Comparison of ENCODE assay signal across 17 mouse cellular contexts in the genomic region with DNA sequence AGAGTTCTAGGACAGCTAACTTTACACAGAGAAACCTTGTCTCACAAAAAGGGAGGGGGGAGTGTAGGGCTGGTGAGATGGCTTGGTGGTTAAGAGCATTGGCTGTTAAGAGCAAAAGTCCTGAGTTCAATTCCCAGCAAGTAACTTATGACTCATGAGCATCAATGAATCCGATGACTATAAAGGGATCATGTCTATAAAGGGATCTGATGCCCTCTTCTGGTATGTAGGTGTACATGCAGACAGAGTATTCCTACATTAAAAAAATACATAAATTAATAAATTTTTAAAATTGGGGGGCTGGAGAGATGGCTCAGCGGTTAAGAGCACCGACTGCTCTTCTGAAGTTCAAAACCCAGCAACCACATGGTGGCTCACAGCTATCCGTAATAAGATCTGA. TPM values are rescaled to one million over a fixed set of nuclear protein-coding genes. Genes with fewer than 3 reads are reported as not detected.
DNase-seq lines count a peak whose midpoint lies in the region; ATAC-seq and TF ChIP-seq lines count a peak whose summit lies in the region.
"Had no signal": no experiment of that assay in that cellular context is flagged by ENCODE, and none has a peak within 500 bp of the region (broad histone marks: within the 10 kb centered on the region; RNA-seq: fewer than 3 reads in every experiment).

No protein-coding gene starts in this region.

- peak; percentile 24 for TF ChIP-seq RAD21 in CH12.LX (IDR thresholded peaks at IDR 0.05; ENCODE audit: low read depth, low read length)

- H3K4me2 ChIP-seq in CH12.LX (ENCODE audit: insufficient read depth, low read depth, poor library complexity, severe bottlenecking) = no peak overlapping the region
- no peak overlapping the region for H3K4me2 ChIP-seq in neural tube, embryonic 15.5 days
- H3K4me2 ChIP-seq in midbrain, embryonic 11.5 days = no peak overlapping the region
- H3K4me2 ChIP-seq: forebrain, embryonic 13.5 days; heart, embryonic 12.5 days; liver, embryonic 12.5 days had no signal

- peak; percentile 41 for ATAC-seq in inflammation-experienced regulatory T-cells, adult 6 months
- ATAC-seq in neural tube, embryonic 15.5 days (ENCODE audit: low FRiP score) = no peak
- no peak for ATAC-seq in midbrain, embryonic 11.5 days (ENCODE audit: low FRiP score)
- ATAC-seq: forebrain, embryonic 13.5 days; liver, embryonic 12.5 days had no signal

- in situ Hi-C loops in CH12.LX (cut with MboI; ENCODE audit: low pct_ligation_motif_present, low pct_unique_long_range_greater_than_20kb, low sequenced_read_pairs) = loop anchor here (25.0 kb wide), 1 partner anchor 203 kb away; the partner anchor contains the start of genes Gm10490, Gm10491 and Pcsk1n

- no peak overlapping the region for H3K27ac ChIP-seq in layer of hippocampus, adult 2 months
- H3K27ac ChIP-seq in CH12.LX (ENCODE audit: insufficient read depth, low read depth) = no peak overlapping the region
- H3K27ac ChIP-seq in neural tube, embryonic 15.5 days (replicated peaks) = no peak overlapping the region
- H3K27ac ChIP-seq in midbrain, embryonic 11.5 days (ENCODE audit: low read depth, low read length) = no peak overlapping the region
- H3K27ac ChIP-seq: forebrain, embryonic 13.5 days; liver, embryonic 12.5 days had no signal

- no peaks in the 10 kb centered on the region for H3K4me1 ChIP-seq in CH12.LX (ENCODE audit: control insufficient read depth in 1 of 2, insufficient read depth in 2 of 2)
- H3K4me1 ChIP-seq in neural tube, embryonic 15.5 days = no peaks in the 10 kb centered on the region
- no peaks in the 10 kb centered on the region for H3K4me1 ChIP-seq in midbrain, embryonic 11.5 days (ENCODE audit: control insufficient read depth, insufficient read depth, low read length)
- H3K4me1 ChIP-seq: forebrain, embryonic 13.5 days; heart, embryonic 12.5 days had no signal

- peaks cover 0 to 5% of the 10 kb centered on the region in 2 experiments for H3K36me3 ChIP-seq in CH12.LX (replicated peaks in 1 of 2; ENCODE audit: control insufficient read depth in 1 of 2, insufficient read depth in 1 of 2, low read length in 1 of 2)
- no peaks in the 10 kb centered on the region for H3K36me3 ChIP-seq in neural tube, embryonic 15.5 days
- no peaks in the 10 kb centered on the region for H3K36me3 ChIP-seq in midbrain, embryonic 11.5 days (ENCODE audit: control insufficient read depth, insufficient read depth, low read length)
- H3K36me3 ChIP-seq: heart, embryonic 12.5 days had no signal

- no peaks in the 10 kb centered on the region for H3K79me2 ChIP-seq in CH12.LX (replicated peaks; ENCODE audit: control insufficient read depth, extremely low read depth, insufficient read depth, poor library complexity, severe bottlenecking)

- H3K9ac ChIP-seq in CH12.LX (ENCODE audit: insufficient read depth, low read depth) = no peak overlapping the region
- H3K9ac ChIP-seq in neural tube, embryonic 15.5 days (replicated peaks) = no peak overlapping the region
- no peak overlapping the region for H3K9ac ChIP-seq in midbrain, embryonic 11.5 days (ENCODE audit: low read length)
- H3K9ac ChIP-seq: forebrain, embryonic 13.5 days; heart, embryonic 12.5 days; liver, embryonic 12.5 days had no signal

- H3K27me3 ChIP-seq in CH12.LX (replicated peaks) = no peaks in the 10 kb centered on the region
- no peaks in the 10 kb centered on the region for H3K27me3 ChIP-seq in neural tube, embryonic 15.5 days (replicated peaks)
- no peaks in the 10 kb centered on the region for H3K27me3 ChIP-seq in midbrain, embryonic 11.5 days (ENCODE audit: control insufficient read depth, insufficient read depth, low read length)
- H3K27me3 ChIP-seq: forebrain, embryonic 13.5 days; heart, embryonic 12.5 days; liver, embryonic 12.5 days had no signal

- 84% methylated on average over 4 of the region's 4 CpGs for WGBS in neural tube, embryonic 15.5 days
- 76% methylated on average over 4 of the region's 4 CpGs for WGBS in midbrain, embryonic 11.5 days

- H3K4me3 ChIP-seq in layer of hippocampus, adult 2 months = no peak overlapping the region
- H3K4me3 ChIP-seq in CH12.LX (replicated peaks in 1 of 3; ENCODE audit: low read depth in 2 of 3, low read length in 2 of 3, poor library complexity in 1 of 3) = no peak overlapping the region
- H3K4me3 ChIP-seq in neural tube, embryonic 15.5 days (replicated peaks) = no peak overlapping the region
- H3K4me3 ChIP-seq in midbrain, embryonic 11.5 days (ENCODE audit: low read depth, low read length) = no peak overlapping the region
- H3K4me3 ChIP-seq: forebrain, embryonic 13.5 days; heart, embryonic 12.5 days; liver, embryonic 12.5 days had no signal

- no peaks in the 10 kb centered on the region for H3K9me3 ChIP-seq in CH12.LX (replicated peaks; ENCODE audit: low read length)
- H3K9me3 ChIP-seq in neural tube, embryonic 15.5 days (replicated peaks) = no peaks in the 10 kb centered on the region
- H3K9me3 ChIP-seq in midbrain, embryonic 11.5 days (ENCODE audit: control insufficient read depth, low read length) = no peaks in the 10 kb centered on the region
- H3K9me3 ChIP-seq: liver, embryonic 12.5 days had no signal

- TF ChIP-seq CTCF in layer of hippocampus, adult 2 months (conservative IDR thresholded peaks at IDR 0.05) = peak; percentile 67
- TF ChIP-seq CTCF in CH12.LX (conservative IDR thresholded peaks at IDR 0.05 in 1 of 2, IDR thresholded peaks at IDR 0.05 in 1 of 2; ENCODE audit: low read depth in 2 of 2, low read length in 2 of 2) = no peak

- TF ChIP-seq POLR2A in CH12.LX (IDR thresholded peaks at IDR 0.05; ENCODE audit: low read depth, low read length) = no peak

- dilution Hi-C loops in CH12.LX (cut with MboI; ENCODE audit: extremely low pct_ligation_motif_present, extremely low pct_unique_long_range_greater_than_20kb, low sequenced_read_pairs) = no loop called here

- no peak for DNase-seq in layer of hippocampus, adult 2 months (ENCODE audit: low spot score in 2 of 2)
- no peak for DNase-seq in layer of hippocampus, postnatal 25 days (ENCODE audit: extremely low spot score in 1 of 2, low spot score in 1 of 2)
- peak; percentile 60 for DNase-seq in 416B (ENCODE audit: low read depth)
- DNase-seq in CH12.LX (ENCODE audit: extremely low read depth) = no peak
- DNase-seq in midbrain, embryonic 11.5 days (ENCODE audit: low spot score, missing footprints) = no peak
- DNase-seq: cerebellum, postnatal 10 days; gastrocnemius, postnatal 36 days; heart, postnatal 4 days; kidney, adult 9 months; layer of hippocampus, postnatal 36 days; left cerebral cortex, postnatal 4 days; lung, postnatal 10 days had no signal

- TF ChIP-seq EP300 in CH12.LX (IDR thresholded peaks at IDR 0.05; ENCODE audit: low read length) = no peak

TF ChIP-seq in CH12.LX, 34 proteins besides CTCF, POLR2A, EP300 and RAD21 (continues in another document):
- no peak for TF ChIP-seq BHLHE40 (IDR thresholded peaks at IDR 0.05; ENCODE audit: low read depth, low read length)
- no peak for TF ChIP-seq HCFC1 (IDR thresholded peaks at IDR 0.05; ENCODE audit: low read depth, low read length)
- TF ChIP-seq RCOR1 (conservative IDR thresholded peaks at IDR 0.05; ENCODE audit: low read depth, low read length) = no peak
- TF ChIP-seq ZNF384 (IDR thresholded peaks at IDR 0.05; ENCODE audit: low read depth, low read length) = no peak
- TF ChIP-seq JUND (conservative IDR thresholded peaks at IDR 0.05; ENCODE audit: low read depth, low read length) = no peak
- no peak for TF ChIP-seq E2F4 (IDR thresholded peaks at IDR 0.05; ENCODE audit: insufficient replicate concordance, low read depth, low read length)
- no peak for TF ChIP-seq JUN (IDR thresholded peaks at IDR 0.05; ENCODE audit: insufficient read depth, low read depth, low read length)

RNA-seq across cellular contexts. Expression of gene Wdr13, which starts 17.4 kb away (rescaled TPM):
- total RNA-seq in layer of hippocampus, adult 2 months (2021) = 100 to 1,000 TPM; 208 to 235 TPM
- 100 to 1,000 TPM; 199 to 214 TPM for total RNA-seq in layer of hippocampus, postnatal 25 days (2021)
- total RNA-seq in CH12.LX (2012; rRNA removed) (9.3 and 11.9 TPM in 2 replicates), CH12.LX (2014; rRNA removed) (7.6 and 9.4 TPM in 2 replicates)
- 12.7 and 13.0 TPM in 2 replicates for polyA plus RNA-seq in CH12.LX (2012; ENCODE audit: insufficient read length, low read depth)
- polyA plus RNA-seq in inflammation-experienced regulatory T-cells, adult 6 months (2017; shearing (Covaris generic)) = 10 to 100 TPM; 13.8 to 20.4 (median 19.5) TPM
- polyA plus RNA-seq in neural tube, embryonic 15.5 days (2015; fragmentation: Nextera tagmentation; extraction: Ambion mirVana) = 56.2 and 64.9 TPM in 2 replicates
- 21.9 and 23.4 TPM in 2 replicates for polyA plus RNA-seq in midbrain, embryonic 11.5 days (2014; fragmentation: Nextera tagmentation; extraction: Ambion mirVana)

RNA-seq across cellular contexts. Expression of gene Was, which starts 25.0 kb away (rescaled TPM):
- 1 to 10 TPM in 1 of 2 experiments, under 1 TPM in 1; 0.98 to 2.0 TPM for total RNA-seq in layer of hippocampus, adult 2 months (2021)
- 1 to 10 TPM; 1.0 to 1.5 TPM for total RNA-seq in layer of hippocampus, postnatal 25 days (2021)
- 47.0 and 58.1 TPM in 2 replicates for total RNA-seq in CH12.LX (2012; rRNA removed)
- 53.9 and 63.5 TPM in 2 replicates for total RNA-seq in CH12.LX (2014; rRNA removed)
- polyA plus RNA-seq in CH12.LX (2012; ENCODE audit: insufficient read length, low read depth) = 75.6 and 83.7 TPM in 2 replicates
- 10 to 100 TPM; 18.3 to 24.3 (median 22.3) TPM for polyA plus RNA-seq in inflammation-experienced regulatory T-cells, adult 6 months (2017; shearing (Covaris generic))
- 0.14 and 2.0 TPM in 2 replicates for polyA plus RNA-seq in neural tube, embryonic 15.5 days (2015; fragmentation: Nextera tagmentation; extraction: Ambion mirVana)
- 0.26 and 0.34 TPM in 2 replicates for polyA plus RNA-seq in midbrain, embryonic 11.5 days (2014; fragmentation: Nextera tagmentation; extraction: Ambion mirVana)
- polyA plus RNA-seq: forebrain, embryonic 13.5 days had no signal

RNA-seq across cellular contexts. Expression of gene Rbm3, which starts 30.4 kb away (rescaled TPM):
- total RNA-seq in layer of hippocampus, adult 2 months (2021) = 100 to 1,000 TPM; 111 to 133 TPM
- 100 to 1,000 TPM in 1 of 2 experiments, 10 to 100 TPM in 1; 94.0 to 137 TPM for total RNA-seq in layer of hippocampus, postnatal 25 days (2021)
- total RNA-seq in CH12.LX (2012; rRNA removed) (681 and 877 TPM in 2 replicates), CH12.LX (2014; rRNA removed) (2,152 and 2,409 TPM in 2 replicates)
- polyA plus RNA-seq in CH12.LX (2012; ENCODE audit: insufficient read length, low read depth) = 639 and 778 TPM in 2 replicates
- polyA plus RNA-seq in inflammation-experienced regulatory T-cells, adult 6 months (2017; shearing (Covaris generic)) = 100 to 1,000 TPM; 601 to 807 (median 769) TPM
- polyA plus RNA-seq in neural tube, embryonic 15.5 days (2015; fragmentation: Nextera tagmentation; extraction: Ambion mirVana) = 309 and 341 TPM in 2 replicates
- 439 and 458 TPM in 2 replicates for polyA plus RNA-seq in midbrain, embryonic 11.5 days (2014; fragmentation: Nextera tagmentation; extraction: Ambion mirVana)

RNA-seq across cellular contexts. Expression of gene Suv39h1, which starts 40.7 kb away (rescaled TPM):
- 10 to 100 TPM; 20.2 to 20.3 TPM for total RNA-seq in layer of hippocampus, adult 2 months (2021)
- 10 to 100 TPM; 19.3 to 20.9 TPM for total RNA-seq in layer of hippocampus, postnatal 25 days (2021)
- 40.6 and 46.4 TPM in 2 replicates for total RNA-seq in CH12.LX (2012; rRNA removed)
- 71.5 and 73.7 TPM in 2 replicates for total RNA-seq in CH12.LX (2014; rRNA removed)
- 48.4 and 51.4 TPM in 2 replicates for polyA plus RNA-seq in CH12.LX (2012; ENCODE audit: insufficient read length, low read depth)
- polyA plus RNA-seq in inflammation-experienced regulatory T-cells, adult 6 months (2017; shearing (Covaris generic)) = 10 to 100 TPM; 14.7 to 26.1 (median 20.7) TPM
- polyA plus RNA-seq in neural tube, embryonic 15.5 days (2015; fragmentation: Nextera tagmentation; extraction: Ambion mirVana) = 34.6 and 42.5 TPM in 2 replicates
- polyA plus RNA-seq in midbrain, embryonic 11.5 days (2014; fragmentation: Nextera tagmentation; extraction: Ambion mirVana) = 80.8 and 82.6 TPM in 2 replicates
